Mouse (Mus musculus): ENCODE measurements around the gene Olfr376.

DNA sequence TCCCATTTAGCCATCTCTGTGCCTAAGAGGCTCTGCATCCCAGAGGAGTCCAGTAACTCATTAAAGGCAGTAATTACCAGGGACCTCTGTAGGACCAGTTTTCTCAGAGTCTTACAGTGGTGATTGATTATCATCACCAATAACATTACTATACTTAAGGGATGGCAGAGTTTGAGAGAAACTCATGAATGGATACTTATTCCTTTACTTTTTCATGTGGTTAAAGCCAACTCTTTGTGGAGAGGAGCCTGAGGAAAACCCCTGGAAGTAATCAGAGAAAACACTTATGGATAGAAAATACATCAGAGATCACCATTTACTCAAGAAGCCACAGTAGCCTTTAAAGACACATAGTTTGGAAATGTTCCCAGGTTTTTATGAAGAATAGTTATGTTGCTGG, 28.5 kb downstream of the Olfr376 start, which contains the start of gene Olfr1:
- TF ChIP-seq CTCF (IDR thresholded peaks at IDR 0.05; ENCODE audit: control insufficient read depth, insufficient read depth, insufficient replicate concordance, low read depth, low read length): no peak
- no peak for TF ChIP-seq POLR2A (IDR thresholded peaks at IDR 0.05; ENCODE audit: control insufficient read depth, low read depth, low read length)
